Mouse (Mus musculus): ENCODE measurements around the gene Map3k19.

DNA sequence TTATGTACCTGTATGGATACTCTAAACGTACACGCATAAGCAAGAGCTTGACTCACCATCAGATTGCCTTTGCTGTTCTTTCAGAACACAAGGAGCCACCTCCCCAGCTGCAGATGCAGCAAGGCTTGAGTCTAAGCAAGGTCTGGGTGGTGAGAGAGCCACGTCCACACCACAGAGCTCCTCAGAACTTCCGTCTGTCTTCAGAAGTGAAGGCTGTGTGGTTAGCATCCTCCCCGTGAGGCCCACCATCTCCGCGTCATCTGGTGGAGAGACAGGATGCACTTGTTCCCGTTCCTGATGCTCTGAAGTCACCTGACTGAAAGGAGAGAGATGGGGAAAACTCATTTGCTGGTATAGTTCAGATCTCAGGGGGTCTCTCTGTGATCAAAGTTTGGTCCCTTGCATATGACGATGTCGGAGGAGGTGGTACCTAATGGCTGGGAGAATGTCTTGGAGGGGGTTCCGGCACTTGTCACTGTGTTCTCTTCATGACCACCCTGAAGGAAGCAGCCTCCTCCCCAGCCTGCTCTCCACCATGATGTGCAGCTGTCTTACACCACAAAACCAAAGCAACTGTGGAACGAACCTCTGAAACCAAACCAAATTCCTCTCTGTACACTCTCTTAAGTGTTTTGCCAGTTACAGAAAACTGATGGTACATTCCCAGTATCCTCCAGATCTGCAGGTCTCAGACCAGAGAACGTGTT is 24.5 kb downstream of the Map3k19 start:
- TF ChIP-seq TAL1 (IDR thresholded peaks at IDR 0.05; ENCODE audit: low read length) = no peak
- no peak for TF ChIP-seq GATA1 (IDR thresholded peaks at IDR 0.05; ENCODE audit: low read length)

Data from erythroblast, embryonic 14.5 days (primary cell).